Mouse (Mus musculus) right cerebral cortex, postnatal 10 days (tissue): ENCODE data around the gene Olfr522.

Experiments used
- DNase-seq, 2 experiments: peaks; one replicate each; pipeline ENCODE4 v3.0.0; 2021; ENCODE audit warnings: low spot score in 2 of 2

The Olfr522 gene

DNA sequence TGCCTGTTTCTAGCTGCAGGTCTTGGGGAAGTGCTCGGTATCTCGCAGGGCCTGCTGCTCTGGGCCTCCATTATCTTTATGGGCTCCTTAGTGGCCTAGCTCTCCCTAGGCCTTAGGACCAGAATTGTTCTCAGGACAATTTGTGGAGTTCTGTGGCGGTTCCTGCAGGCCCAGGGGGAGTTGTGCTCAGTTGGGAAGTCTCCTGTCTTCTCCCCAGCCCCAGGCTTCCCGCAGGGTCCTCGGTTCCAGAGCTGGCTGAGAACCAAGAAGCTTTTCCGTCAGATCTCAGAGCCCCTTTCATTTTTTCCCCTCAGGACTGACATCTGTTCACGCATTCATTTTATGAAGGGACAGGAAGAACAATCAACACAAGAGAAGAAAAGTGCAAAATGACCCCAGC, at the start of gene Olfr522:
Olfr522 (minus strand) TSS at position 101 of the 400 bp plus-strand sequence.
- no peak for DNase-seq

DNA sequence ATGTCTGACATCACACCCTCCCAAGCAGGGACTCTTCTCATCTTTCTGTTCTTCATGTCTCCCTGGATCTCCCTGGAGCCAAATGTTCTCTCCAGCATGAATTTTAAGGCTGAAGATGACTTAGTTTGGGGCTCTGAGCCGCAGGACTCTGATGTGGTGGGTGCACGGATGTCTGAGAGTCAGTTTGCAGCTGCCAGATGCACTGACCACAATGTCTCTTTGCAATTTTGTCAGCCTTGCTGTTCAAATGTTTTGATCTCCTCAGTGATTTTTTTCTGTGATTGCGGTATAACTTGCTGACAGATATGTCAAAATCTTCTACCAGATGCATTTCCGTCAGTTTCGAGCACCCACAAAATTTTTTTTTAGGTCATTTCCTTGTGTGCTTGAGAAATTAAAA, 49.3 kb upstream of the Olfr522 start:
- no peak for DNase-seq

DNA sequence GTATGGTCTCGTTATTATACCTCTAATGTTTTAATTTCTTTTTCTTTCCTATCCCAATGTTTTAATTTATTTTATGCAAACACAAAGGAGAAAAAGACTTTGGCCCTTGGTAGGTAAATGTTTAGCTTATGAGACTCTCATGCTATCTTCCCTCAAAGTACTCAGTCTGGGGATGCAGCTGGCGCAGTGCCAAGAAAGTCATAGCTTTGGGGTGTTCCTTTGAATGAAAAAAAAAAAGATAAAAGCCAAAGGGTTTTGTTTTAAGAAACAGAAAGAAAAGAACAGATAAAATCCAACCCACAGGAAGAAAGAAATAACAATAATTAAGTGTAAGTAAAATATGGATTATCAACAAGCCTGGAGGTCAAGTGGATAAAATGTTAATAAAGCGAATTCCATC, 44.1 kb upstream of the Olfr522 start:
- no peak for DNase-seq

DNA sequence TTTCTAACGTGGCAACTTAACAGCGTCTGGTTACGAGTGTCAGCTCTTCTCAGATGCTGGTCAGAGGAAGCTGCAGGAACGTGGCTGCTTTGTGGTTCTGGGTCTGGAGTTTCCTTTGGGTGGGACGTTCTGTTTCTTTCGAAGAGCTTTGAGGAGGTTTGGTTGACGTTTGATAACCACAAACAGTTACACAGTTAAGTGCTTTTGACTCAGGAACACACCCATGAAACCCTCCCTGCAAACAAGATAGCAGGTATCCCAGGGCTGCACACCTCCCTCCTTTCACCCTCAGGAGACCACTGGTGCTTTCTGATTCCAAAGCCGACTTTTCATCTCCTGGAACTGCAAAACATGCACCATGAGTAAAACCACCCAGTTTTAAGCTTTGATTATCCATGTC, 43.6 kb upstream of the Olfr522 start:
- DNase-seq = no peak

DNA sequence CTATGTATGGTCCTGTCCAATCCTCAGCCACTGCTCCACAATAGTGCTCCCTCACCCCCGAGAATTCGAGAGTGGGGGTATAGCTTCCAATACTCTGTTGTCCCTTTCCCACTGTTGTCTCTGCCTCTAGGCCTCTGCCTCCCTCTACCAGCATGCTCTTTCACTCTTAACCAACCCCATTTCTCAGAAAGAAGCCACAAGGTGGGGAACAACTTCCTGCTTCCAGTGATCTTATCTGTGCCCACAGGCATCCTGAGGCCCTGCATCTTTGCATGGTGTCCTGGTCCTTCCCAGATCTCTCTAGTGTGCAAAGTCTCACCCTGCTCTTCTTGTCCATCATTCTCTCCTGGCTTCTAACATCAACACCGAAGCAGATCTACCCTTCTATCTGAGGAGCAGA, 42.3 kb upstream of the Olfr522 start:
- DNase-seq = no peak

DNA sequence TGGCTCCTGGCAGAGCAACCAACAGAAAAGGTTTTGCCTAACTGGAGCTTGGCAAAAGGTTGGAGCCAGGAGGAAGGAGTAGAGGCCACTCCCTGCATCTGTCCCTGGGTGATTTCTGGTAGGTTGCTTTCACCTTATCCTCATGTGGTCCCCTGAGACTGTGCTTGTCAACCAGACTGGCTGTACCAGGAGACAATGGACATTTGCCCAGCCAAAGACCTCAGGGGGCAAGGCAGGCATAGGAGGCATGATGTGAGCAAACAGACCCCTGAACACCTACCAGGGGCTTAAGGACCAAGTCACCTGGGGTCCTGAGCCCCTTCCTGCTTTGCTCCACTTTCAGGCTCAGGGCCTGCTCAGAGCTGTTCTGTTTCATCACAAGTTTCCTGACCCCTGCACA, 41.3 kb upstream of the Olfr522 start, which contains the start of gene Olfr524:
Olfr524 (minus strand) TSS at position 101 of the 400 bp plus-strand sequence.
- DNase-seq = no peak

DNA sequence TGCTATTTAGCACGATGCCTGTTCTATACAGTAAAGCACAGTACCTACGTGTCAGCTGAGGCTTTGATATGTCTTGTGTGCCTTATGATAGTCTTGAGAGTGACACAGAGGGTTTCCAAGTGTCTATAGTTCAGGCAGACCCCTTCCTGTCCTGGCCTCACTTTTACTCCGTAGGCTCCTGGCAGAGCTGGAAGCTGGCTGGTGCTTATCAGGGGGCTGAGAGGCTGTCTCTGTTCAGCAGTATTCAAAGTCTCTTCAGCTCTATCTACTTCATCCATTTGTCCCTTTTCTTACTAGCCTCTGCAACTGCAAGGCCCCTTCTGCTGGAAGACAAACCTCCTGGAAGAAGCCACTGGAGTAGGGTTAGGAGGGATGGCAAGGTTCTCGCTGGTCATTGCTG, 36.5 kb upstream of the Olfr522 start:
- DNase-seq = no peak

DNA sequence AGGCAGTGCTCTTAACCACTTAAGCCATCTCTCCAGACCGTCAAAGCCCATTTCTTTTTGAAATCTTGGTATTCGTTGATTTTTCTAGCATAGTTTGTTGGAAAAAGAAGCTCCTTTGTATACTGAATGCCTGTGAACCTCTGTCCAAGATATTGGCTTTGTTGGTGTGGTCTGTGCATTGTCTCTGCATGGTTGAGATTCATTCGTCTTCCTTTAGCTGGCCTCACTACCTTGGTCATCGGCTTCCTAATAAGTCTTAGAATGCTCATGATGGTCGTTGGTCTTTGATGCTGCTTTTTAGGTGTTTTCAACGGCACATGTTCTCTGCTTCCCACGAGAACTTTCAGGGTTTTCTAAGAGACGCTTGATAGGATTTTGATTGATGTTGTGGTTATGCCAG, 31.4 kb upstream of the Olfr522 start:
- no peak for DNase-seq

DNA sequence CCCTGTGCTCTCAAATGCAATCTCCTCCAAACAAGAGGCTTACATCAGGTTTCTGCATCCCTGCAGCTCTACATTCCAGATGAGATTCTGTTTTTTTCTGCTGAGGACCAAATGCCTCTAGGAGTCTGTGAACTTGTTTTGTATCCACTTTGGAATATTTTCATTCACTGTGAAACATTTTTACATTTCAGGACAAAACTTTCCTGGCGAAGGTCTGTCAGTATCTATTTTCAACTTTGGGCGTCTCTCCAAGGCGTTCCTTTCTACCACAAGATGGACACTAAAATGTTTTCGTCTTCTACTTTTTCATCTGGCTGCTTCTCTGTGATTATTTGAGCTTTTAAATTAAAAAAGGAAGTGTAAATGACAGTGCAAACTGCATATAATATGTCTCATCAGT, 29.5 kb upstream of the Olfr522 start:
- DNase-seq = no peak

DNA sequence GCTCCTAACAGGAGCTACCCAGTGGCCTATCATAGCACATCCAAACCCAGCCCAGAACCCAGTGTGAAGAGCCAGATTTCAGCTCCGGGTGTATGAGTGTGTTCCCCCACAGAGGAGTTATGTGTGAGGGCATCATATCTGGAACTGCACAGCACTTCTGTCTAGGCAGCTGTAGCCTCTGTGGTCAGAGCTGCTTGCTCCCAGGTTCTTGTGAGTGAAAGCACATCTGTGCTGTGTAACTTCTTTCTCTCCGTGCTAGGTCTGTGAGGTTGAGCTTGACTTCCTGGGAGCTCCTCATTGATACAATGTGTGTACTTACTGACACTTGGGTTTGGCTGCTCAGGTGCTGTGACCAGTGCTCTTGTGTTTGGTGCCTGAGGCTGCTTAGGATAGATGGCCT, 28.3 kb upstream of the Olfr522 start:
- no peak for DNase-seq

DNA sequence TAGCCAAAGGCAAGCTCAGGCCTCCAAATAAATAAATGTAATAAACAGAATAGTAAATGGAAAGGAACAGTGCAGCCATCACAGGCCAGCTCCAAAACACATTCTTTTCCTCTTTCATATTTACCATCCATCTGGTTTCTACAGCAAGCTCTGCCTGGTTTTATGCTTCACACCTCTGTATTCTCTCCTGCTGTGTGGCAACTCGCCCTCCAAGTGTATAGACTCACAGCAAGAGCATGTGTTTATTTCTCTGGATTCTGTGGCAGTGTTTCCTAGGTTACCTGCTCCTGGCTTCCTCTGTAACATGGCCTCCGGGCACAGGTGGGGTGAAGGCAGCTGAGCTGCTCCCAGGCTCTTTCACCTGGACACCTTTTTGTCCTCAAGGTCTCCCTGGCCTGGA, 27.9 kb upstream of the Olfr522 start:
- no peak for DNase-seq

DNA sequence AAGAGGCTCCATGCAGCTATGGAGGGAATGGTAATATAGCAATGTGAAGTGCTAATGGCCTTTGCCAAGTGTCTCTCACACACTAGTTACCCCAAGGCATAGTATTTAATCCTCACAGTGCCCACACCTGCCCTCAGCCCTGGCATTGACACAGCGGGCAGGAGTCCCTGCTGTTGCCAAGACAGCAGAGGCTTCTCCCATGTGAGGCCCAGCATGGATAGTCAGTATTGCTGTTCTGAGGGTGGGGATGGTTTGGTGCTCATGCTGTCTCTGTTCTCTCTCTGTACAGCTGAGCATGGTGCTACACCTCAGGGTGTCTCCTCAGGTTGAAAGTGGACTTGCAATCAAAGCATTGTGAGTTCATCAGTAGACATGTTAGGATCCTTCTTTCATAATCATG, 25.9 kb upstream of the Olfr522 start:
- no peak for DNase-seq

DNA sequence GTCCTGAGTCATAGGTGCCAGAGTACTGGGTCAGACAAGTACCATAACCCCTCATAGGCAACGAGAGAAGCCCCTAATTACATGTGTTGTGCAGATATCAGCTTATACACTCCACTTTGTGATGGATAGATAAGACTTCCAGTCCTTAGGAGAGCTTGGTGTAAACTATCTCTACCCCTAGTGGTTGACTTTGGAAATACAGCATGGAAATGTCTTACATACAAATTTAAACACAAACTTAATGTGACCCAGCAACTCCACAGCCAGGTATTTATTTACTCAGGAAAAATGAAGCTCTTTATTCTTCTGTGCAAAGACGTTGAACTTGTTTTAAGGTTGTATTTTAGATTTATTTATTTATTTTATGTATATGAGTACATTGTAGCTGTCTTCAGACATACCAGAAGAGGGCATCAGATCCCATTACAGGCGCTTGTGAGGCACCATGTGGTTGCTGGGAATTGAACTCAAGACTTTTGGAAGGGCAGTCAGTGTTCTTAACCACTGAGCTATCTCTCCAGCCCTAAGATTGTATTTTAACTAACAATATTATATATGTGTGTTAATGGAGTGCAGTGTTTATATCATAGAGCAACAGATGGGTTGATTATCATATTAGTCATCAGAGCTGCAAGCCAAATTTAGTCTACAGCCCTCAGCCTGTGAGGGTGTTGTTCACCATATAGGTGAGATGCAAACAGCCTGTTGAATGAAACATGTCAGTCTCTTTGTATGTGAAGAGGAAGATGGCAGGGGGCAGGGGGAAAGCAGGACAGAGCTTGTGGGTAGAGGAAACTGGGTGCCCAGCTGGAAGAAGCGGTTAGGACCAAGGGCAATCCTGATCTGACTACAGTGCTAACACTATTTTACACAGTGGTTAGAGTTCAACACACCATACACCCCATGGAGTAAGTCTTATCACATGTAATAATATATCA, 24.1 kb upstream of the Olfr522 start:
- no peak for DNase-seq

DNA sequence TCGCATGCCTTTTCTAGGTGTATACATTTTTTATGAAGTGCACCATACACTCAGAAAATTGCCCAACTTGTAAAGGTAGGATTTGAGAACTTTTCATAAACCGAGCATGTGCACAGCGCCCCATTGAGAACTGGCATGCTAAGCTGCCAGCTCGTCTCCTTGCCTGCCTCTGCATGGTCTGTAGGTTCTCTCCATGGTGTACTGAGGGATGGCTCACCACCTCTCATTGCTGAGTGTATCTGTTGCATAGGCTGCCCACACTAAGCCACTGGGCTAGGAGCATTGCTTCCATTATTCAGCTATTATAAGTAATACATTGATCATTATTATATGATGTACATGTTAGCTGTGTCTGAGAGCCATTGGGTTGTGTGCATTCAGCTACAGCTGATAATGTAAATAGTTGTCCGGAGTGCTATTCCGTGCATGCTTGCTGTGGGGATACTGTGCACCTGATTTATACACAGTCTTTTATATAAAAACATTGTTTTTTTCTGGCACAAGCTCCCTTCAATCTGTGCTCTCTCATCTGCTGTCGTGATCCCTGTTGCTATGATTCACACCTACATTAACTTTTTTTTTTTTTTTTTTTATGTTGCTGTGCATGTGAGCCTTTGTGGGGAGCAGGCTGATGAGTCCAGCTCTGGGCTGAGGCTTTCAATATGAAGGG, 23.3 kb upstream of the Olfr522 start:
- DNase-seq = no peak

DNA sequence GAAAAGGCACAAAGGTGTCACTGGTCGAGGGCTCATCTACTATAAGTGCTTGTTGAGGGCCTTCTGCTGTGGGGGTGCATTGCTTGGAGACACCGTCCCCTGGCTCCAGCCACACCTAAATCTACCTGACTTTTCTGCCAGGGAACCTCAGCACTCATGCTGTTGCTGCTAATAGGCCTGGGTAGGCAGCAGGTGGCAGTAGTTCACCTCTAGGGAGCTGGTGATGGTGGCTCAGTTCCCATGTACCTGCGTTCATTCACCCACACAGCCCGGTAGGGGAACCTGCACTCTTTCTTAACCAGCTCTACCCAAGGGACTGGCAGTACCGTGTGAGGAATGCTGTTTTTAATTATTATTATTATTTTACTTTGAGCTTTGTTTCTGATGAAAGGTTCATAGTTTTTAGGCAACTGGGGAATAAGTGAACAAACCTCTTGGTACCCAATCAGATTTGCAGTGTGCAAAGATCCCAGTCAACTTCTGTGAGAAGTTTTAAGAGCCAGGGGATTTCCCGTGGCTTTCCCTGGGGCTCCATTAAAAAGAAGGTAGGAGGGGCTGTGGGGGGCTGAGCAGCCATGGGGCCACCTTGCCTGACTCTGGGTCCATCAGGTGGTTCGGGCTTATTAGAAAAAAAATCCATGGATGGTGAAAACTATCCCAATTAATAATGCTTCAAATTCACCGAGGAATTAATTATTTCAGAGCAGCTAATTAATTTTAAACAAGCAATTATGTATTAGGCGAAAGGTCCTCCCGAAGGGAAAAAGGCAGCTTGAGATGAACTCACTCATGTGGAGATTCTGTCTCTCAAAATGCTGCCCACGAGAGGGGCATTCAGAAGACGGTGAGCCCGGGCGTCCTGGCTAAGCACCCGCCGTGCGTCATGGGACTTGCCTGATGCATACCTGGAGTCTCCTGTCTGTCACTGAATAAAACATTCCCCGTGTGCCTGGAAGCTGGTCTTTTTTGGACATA, 22.4 kb upstream of the Olfr522 start:
- DNase-seq = peak in 1 of 2 experiments; percentile 60

DNA sequence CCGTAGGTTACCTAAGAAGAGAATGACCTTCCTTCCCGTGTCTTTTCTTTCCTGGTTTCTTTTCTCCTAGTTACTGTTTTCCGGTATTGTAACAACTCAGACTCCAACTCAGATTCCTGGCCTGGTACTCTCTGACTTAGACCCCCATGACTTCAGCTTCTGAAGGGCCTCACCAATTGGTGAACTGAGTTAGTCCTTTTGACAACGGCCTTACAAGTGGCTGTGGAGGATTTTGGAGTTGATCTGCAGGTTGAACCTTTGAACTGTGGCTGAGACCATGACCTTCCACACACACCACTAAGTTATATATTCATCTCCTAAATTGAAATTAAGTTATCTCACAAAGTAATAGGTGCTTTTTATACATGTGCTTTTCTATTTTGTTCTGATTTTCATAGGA, 19.6 kb upstream of the Olfr522 start:
- DNase-seq = no peak

DNA sequence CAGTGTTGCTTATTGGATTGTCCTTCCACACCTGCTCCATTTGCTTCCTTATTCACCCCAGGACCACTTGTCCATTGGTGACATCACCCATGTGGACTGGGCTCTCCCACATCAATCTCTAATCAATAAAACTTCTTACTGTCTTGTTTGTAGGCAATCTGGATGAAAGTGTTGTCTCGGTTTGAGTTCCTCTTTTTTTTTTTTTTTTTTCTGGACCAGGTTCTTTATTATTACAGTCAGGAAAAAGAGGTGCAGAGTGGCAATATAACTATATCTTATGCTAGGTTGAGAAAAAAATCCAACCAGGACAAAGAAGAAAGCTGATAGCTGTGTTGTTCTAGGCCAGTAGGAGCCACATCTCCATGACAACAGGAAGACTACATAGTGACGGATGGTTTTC, 16.1 kb upstream of the Olfr522 start:
- no peak for DNase-seq

DNA sequence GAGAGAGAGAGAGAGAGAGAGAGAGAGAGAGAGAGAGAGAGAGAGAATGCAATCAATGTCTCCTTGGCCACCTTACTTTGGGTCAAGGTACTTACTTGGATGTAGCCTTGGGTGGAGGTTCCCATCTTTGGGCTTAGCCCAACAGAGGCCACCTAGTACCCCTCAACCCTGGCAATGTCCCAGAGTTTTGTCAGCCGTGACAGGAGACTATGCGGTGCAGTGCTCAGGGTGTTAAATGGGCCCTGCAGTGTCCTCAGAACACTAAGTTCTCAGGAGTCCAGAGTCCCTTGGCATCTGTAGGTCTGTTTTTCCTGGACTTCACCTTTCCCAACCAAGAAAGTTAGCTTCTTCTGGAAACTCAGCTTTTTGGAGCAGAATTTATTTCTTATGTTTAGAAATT, 14.6 kb upstream of the Olfr522 start:
- no peak for DNase-seq

DNA sequence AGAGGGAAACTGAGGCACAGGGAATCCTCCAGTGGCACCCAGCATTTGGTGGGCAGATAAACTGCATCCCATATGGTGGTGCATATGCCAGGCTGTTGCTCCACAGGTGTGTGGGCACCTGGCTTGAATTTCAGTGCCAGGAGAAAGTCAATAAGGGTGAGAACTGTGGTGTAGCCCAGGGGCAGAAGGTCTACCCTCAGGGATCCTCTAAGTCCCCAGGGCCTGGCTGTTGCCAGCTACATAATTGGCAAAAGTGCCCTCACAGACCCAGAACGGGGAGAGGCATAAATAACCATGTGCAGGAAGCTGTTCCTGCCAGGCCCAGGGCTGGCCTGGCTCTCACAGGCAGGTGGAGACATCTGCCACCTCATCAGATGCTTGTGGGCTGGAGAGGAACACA, 8.4 kb upstream of the Olfr522 start, which contains the start of gene Olfr523:
Olfr523 (plus strand) TSS at position 282 of the 400 bp plus-strand sequence.
- DNase-seq = no peak

DNA sequence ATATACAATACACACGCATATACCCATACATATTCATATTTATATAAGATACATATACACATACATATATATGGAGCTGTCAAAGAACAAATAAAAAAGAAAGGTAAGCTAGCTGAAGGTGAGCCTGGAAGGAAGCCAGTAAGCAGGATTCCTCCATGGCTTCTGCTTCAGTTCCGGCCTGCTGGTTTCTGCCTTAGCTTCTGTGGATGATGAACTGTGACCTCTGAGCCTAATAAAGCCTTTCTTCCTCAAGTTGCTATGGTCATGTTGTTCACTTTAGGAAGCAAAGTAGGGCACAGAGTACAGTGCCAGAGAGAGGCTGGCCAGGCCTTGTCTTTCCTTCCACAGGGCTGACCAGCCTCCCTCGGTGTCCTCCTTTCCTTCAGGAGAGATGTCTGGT, 6.3 kb upstream of the Olfr522 start:
- DNase-seq = no peak

DNA sequence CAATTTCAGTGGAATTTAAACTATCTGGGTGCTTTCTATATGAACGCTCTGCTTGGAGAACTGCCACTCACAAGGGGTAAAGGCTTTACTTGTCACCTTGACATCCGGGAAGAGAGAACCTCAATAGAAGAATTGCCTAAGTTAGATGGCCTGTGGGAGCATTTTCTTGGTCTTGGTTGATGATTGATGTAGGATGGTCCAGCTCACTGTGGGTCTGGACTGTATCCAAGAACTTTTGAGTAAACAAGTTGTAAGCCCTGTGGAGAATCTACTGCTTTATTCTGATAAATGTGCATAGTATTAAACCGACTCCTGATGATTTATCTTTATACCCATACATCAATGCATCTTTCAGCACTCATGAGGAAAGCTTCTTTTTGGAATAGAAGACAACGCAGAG, 4.8 kb upstream of the Olfr522 start:
- no peak for DNase-seq

DNA sequence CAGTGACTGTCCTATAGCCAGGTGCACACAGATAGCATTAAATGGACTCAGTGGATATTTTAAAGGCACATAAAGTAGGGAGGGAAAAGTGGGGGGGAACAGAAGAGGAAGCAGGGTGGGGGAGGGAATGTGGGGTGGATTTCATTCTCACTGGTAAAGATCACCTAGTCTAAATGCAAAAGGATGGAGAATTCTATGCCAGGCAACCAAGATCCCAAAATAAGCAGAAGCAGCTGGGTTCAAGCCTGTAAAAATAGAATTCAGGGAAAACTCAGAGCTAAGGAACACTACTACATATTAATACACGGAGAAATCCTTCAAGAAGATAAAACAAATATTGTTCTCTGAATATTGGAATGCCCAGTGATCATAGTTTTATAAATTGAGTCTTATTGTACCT, 3.4 kb upstream of the Olfr522 start:
- no peak for DNase-seq
